Mouse (Mus musculus) stomach, embryonic 15.5 days (tissue): ENCODE measurements at regions not wholly inside any gene's neighbourhood (a gene's known extent, or its start where the extent isn't known, plus 50 kb on each side); places are given as distances from the start of the nearest gene placed in this dataset.

Source experiments
- ATAC-seq: fragments of 200-750 bp; cut with Nextera tagmentation; 2 replicates; pipeline ENCODE4 v1.8.0; 2017; ENCODE audit warnings: low read depth, moderate number of reproducible peaks, moderate TSS enrichment; ENCODE audit not compliant: insufficient read depth, low FRiP score
- H3K27ac ChIP-seq: fragments of 300-500 bp; sonication (generic); 2 replicates; pipeline ENCODE4 v1.5.1; 2015; ENCODE audit warnings: mild to moderate bottlenecking, inconsistent platforms
- H3K27me3 ChIP-seq: fragments of 300-500 bp; sonication (generic); replicated peaks from 2 replicates; pipeline ENCODE4 v1.6.1; 2015; ENCODE audit warnings: inconsistent platforms
- H3K36me3 ChIP-seq: fragments of 300-500 bp; sonication (generic); 2 replicates; pipeline ENCODE4 v1.6.1; 2015; ENCODE audit warnings: inconsistent platforms
- H3K4me1 ChIP-seq: fragments of 300-500 bp; sonication (generic); 2 replicates; pipeline ENCODE4 v1.6.1; 2015; ENCODE audit warnings: inconsistent platforms
- H3K4me2 ChIP-seq: fragments of 300-500 bp; sonication (generic); 2 replicates; pipeline ENCODE4 v1.6.1; 2015; ENCODE audit warnings: mild to moderate bottlenecking, inconsistent platforms
- H3K4me3 ChIP-seq: fragments of 300-500 bp; sonication (generic); replicated peaks from 2 replicates; pipeline ENCODE4 v1.5.1; 2015; ENCODE audit warnings: inconsistent platforms
- H3K9ac ChIP-seq: fragments of 300-500 bp; sonication (generic); 2 replicates; pipeline ENCODE4 v1.6.1; 2015; ENCODE audit warnings: inconsistent platforms
- H3K9me3 ChIP-seq: fragments of 300-500 bp; sonication (generic); 2 replicates; pipeline ENCODE4 v1.6.1; 2016; ENCODE audit warnings: inconsistent platforms
- WGBS: fragments of 180-500 bp; shearing (Covaris S2); methylation state at CpG from one replicate; pipeline ENCODE4 v1.1.7; 2015; 5-methylcytosine and 5-hydroxymethylcytosine counted together

DNA sequence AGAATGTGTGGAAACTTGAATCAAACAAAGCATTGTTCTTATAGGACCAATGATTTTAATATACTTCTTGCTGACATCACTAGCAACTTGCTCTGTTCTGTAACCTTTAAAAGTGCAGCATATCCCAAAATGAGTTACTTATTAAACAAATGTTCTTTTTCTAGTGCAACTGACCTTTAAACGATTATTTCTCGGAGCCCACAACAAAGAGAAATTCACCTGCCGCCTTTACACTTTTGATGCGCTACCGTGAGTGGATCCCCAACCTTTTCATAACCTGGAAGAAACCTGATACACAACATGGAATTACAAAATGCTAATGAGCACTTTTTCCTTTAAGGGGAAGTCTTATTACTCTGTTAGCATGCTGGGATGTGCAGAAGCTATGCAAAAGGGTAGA is 191.7 kb upstream of the Adgrl2 start:
- H3K4me2 ChIP-seq: no peak overlapping the region
- H3K27ac ChIP-seq: no peak overlapping the region

DNA sequence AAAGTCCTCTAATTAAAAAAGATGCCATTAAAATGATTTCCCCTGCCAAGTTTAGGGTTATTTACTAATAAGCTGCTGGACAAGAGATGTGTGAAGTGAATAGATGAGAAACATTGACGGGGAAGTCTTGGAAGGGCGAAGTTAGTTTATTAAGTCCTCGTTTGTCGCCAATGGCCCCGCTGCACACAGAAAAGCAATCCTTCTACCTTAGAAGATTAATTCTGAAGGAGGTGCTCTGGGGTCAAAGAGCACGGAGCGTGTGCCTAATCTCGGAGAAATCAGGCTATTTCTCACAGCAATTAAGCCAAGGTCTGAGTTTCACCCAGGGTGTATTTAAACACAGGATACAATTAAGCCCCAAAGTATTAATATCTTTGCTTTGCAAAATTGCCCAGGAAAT is 189.8 kb upstream of the Adgrl2 start:
- WGBS: 27% methylated on average over 8 of the region's 8 CpGs
- H3K9ac ChIP-seq: no peak overlapping the region
- ATAC-seq: no peak

More for the DNA sequence above, 191.7 kb upstream of the Adgrl2 start:
- WGBS: 74% methylated on average over 5 of the region's 5 CpGs
- H3K9ac ChIP-seq: no peak overlapping the region
- ATAC-seq: no peak
- no peaks in the 10 kb centered on the region for H3K36me3 ChIP-seq
- H3K27me3 ChIP-seq: no peaks in the 10 kb centered on the region
- H3K9me3 ChIP-seq: no peaks in the 10 kb centered on the region
- peaks cover 13% of the 10 kb centered on the region; the same call in 1 of the 2 replicates for H3K4me1 ChIP-seq
- H3K4me3 ChIP-seq: no peak overlapping the region

GRCm38 (mm10) chr3:149179486-149180116 is 189.2 kb upstream of the Adgrl2 start:
- Histone ChIP-seq H3K4me2 (peak overlapping the region; percentile 43), H3K9ac (no peak overlapping the region)
- 33% methylated on average over 11 of the region's 11 CpGs for WGBS

More for the DNA sequence above, 189.8 kb upstream of the Adgrl2 start:
- Histone ChIP-seq H3K4me3 (0 out of 2 replicates have a peak overlapping the region, but pooled peaks have one; percentile 6), H3K4me2 (peak overlapping the region; percentile 43), H3K4me1 (peaks cover 13% of the 10 kb centered on the region; the same call in 1 of the 2 replicates), H3K36me3 (no peaks in the 10 kb centered on the region), H3K27ac (peak overlapping the region; percentile 44; the same call in 1 of the 2 replicates), H3K27me3 (no peaks in the 10 kb centered on the region), H3K9me3 (no peaks in the 10 kb centered on the region)

GRCm38 (mm10) chr3:149178891-149179290 is 188.5 kb upstream of the Adgrl2 start:
- Histone ChIP-seq H3K4me1 (0 out of 2 replicates have a peak, but pooled peaks cover 8% of the 10 kb centered on the region), H3K27me3 (no peaks in the 10 kb centered on the region), H3K27ac (no peak overlapping the region), H3K36me3 (no peaks in the 10 kb centered on the region), H3K9ac (no peak overlapping the region), H3K4me3 (no peak overlapping the region), H3K9me3 (no peaks in the 10 kb centered on the region), H3K4me2 (no peak overlapping the region)
- ATAC-seq: no peak
- 91% methylated on average over 3 of the region's 3 CpGs for WGBS

More at GRCm38 (mm10) chr3:149179486-149180116, 189.2 kb upstream of the Adgrl2 start:
- H3K27ac ChIP-seq: peak overlapping the region; percentile 44; the same call in 1 of the 2 replicates
- no peaks in the 10 kb centered on the region for H3K27me3 ChIP-seq
- no peak overlapping the region for H3K4me3 ChIP-seq
- ATAC-seq: no peak
- no peaks in the 10 kb centered on the region for H3K9me3 ChIP-seq
- no peaks in the 10 kb centered on the region for H3K36me3 ChIP-seq
- H3K4me1 ChIP-seq: peaks cover 13% of the 10 kb centered on the region; the same call in 1 of the 2 replicates

DNA sequence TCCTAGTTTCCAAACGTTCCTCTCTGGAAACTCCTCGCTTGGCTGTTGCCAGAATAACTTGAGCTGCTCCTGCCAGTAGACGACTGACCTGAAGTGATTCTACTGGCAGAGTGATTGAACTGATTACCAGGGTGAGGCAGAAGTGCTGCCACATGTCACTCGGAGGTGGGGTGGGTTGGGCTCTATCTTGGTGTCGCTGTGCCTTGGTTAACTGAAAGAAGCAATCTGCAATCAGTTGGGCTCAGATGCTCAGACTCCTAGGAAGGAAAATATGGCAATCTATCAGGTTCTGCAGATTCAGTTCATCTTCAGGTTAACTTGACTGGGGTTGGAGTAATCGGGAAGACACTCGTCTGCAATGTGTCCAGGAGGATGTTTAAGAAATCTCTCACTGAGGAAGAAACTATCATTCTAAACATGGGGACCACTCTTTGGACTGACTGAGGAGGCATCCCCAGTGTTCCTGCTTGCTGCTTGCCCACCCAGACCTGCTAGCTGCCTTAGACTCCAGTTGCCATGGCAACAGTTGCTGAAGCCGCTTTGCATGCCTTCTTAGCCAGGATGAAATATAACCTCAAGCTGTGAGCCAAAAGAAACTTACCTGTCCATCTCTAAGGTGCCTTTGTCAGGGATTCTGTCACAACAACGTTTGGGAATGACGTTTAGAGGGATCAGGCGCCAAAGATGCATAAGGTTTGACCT is 184.5 kb upstream of the Adgrl2 start:
- Histone ChIP-seq H3K4me1 (0 out of 2 replicates have a peak, but pooled peaks cover 10% of the 10 kb centered on the region), H3K27me3 (no peaks in the 10 kb centered on the region), H3K27ac (no peak overlapping the region), H3K4me2 (no peak overlapping the region), H3K9ac (no peak overlapping the region), H3K36me3 (no peaks in the 10 kb centered on the region), H3K9me3 (no peaks in the 10 kb centered on the region), H3K4me3 (no peak overlapping the region)
- 63% methylated on average over 11 of the region's 11 CpGs for WGBS
- no peak for ATAC-seq

- Histone ChIP-seq H3K9me3 (no peaks in the 10 kb centered on the region), H3K36me3 (no peaks in the 10 kb centered on the region), H3K4me2 (peak overlapping the region; percentile 25), H3K27ac (no peak overlapping the region), H3K4me1 (0 out of 2 replicates have a peak, but pooled peaks cover 6% of the 10 kb centered on the region), H3K9ac (no peak overlapping the region), H3K27me3 (no peaks in the 10 kb centered on the region), H3K4me3 (no peak overlapping the region)
- no peak for ATAC-seq
- WGBS: 37% methylated on average over 10 of the region's 10 CpGs
These were observed 183.2 kb upstream of the Adgrl2 start for GRCm38 (mm10) chr3:149173537-149173936.

- ATAC-seq: no peak
- H3K4me1 ChIP-seq: 0 out of 2 replicates have a peak, but pooled peaks cover 6% of the 10 kb centered on the region
- 54% methylated on average over 4 of the region's 4 CpGs for WGBS
These were observed 181.4 kb upstream of the Adgrl2 start for GRCm38 (mm10) chr3:149171766-149172165.

GRCm38 (mm10) chr3:149170191-149170590 is 179.8 kb upstream of the Adgrl2 start:
- Histone ChIP-seq H3K9ac (no peak overlapping the region), H3K27me3 (no peaks in the 10 kb centered on the region), H3K36me3 (no peaks in the 10 kb centered on the region), H3K27ac (no peak overlapping the region), H3K4me2 (no peak overlapping the region), H3K4me3 (no peak overlapping the region), H3K9me3 (no peaks in the 10 kb centered on the region), H3K4me1 (0 out of 2 replicates have a peak, but pooled peaks cover 6% of the 10 kb centered on the region)
- ATAC-seq: 0 out of 2 replicates have a peak, but pooled peaks have one; percentile 33
- WGBS: 74% methylated on average over 7 of the region's 7 CpGs

More at GRCm38 (mm10) chr3:149171766-149172165, 181.4 kb upstream of the Adgrl2 start:
- Histone ChIP-seq H3K4me3 (no peak overlapping the region), H3K27me3 (no peaks in the 10 kb centered on the region), H3K4me2 (no peak overlapping the region), H3K9ac (no peak overlapping the region), H3K27ac (no peak overlapping the region), H3K36me3 (no peaks in the 10 kb centered on the region), H3K9me3 (no peaks in the 10 kb centered on the region)

- H3K27me3 ChIP-seq: no peaks in the 10 kb centered on the region
- no peaks in the 10 kb centered on the region for H3K9me3 ChIP-seq
- 55% methylated on average over 12 of the region's 12 CpGs for WGBS
- no peak overlapping the region for H3K27ac ChIP-seq
- no peak overlapping the region for H3K9ac ChIP-seq
- 0 out of 2 replicates have a peak, but pooled peaks have one; percentile 11 for ATAC-seq
- 0 out of 2 replicates have a peak, but pooled peaks cover 6% of the 10 kb centered on the region for H3K4me1 ChIP-seq
- no peak overlapping the region for H3K4me2 ChIP-seq
- no peaks in the 10 kb centered on the region for H3K36me3 ChIP-seq
- no peak overlapping the region for H3K4me3 ChIP-seq
These were observed 179.1 kb upstream of the Adgrl2 start for GRCm38 (mm10) chr3:149169442-149169841.

DNA sequence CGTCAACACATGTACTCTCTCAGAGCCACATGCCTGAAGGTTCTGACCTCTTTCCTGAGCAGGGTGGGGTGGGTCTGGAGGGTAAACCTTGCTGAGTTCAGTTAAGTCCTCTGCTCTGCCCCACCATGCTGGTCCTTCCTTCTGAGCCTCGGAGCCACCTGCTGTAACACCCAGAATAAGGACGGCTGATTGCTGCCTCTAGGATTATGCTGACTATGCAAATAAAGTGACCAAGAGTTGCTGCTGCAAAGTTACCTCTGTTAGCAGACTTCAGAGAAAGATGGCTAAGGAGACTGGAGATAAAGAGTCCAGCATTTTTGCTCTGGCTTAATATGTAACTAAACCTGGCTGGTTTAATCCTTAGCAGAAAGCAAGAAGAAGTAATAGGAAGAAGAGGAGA is 177.6 kb upstream of the Adgrl2 start:
- ATAC-seq: no peak
- Histone ChIP-seq H3K4me3 (no peak overlapping the region), H3K9ac (no peak overlapping the region), H3K36me3 (no peaks in the 10 kb centered on the region), H3K4me2 (no peak overlapping the region), H3K4me1 (no peaks in the 10 kb centered on the region), H3K9me3 (no peaks in the 10 kb centered on the region), H3K27ac (no peak overlapping the region), H3K27me3 (no peaks in the 10 kb centered on the region)
- WGBS: 66% methylated on average over 3 of the region's 3 CpGs

- no peak overlapping the region for H3K9ac ChIP-seq
- no peaks in the 10 kb centered on the region for H3K9me3 ChIP-seq
- no peak overlapping the region for H3K4me2 ChIP-seq
- no peaks in the 10 kb centered on the region for H3K27me3 ChIP-seq
- H3K4me3 ChIP-seq: no peak overlapping the region
- H3K36me3 ChIP-seq: no peaks in the 10 kb centered on the region
- 66% methylated on average over 4 of the region's 4 CpGs for WGBS
- H3K27ac ChIP-seq: no peak overlapping the region
- H3K4me1 ChIP-seq: no peaks in the 10 kb centered on the region
- no peak for ATAC-seq
These were observed 174.4 kb upstream of the Adgrl2 start for GRCm38 (mm10) chr3:149164804-149165203.

DNA sequence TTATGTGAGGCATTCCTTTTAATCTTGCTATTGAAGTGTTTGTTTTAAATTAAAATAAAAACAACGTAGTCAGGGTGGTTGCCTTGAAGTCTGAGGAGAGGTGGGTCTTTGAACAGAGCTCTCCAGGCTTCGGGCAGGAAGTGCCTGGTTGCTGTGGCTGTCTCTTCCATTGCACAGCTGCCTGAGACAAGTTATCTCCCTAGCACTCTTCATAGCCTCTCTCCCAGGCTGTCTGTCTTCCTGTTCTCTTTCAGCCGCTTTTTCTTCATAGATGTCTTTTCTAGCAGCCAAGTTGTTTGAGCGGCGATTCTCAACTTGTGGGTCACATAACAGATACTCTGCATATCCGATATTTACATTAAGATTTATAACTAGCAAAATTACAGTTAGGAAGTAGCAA is 173.2 kb upstream of the Adgrl2 start:
- H3K4me3 ChIP-seq: no peak overlapping the region
- no peak overlapping the region for H3K27ac ChIP-seq
- H3K36me3 ChIP-seq: no peaks in the 10 kb centered on the region
- no peak for ATAC-seq
- no peak overlapping the region for H3K4me2 ChIP-seq
- H3K4me1 ChIP-seq: no peaks in the 10 kb centered on the region
- H3K9ac ChIP-seq: no peak overlapping the region
- no peaks in the 10 kb centered on the region for H3K9me3 ChIP-seq
- WGBS: 59% methylated on average over 6 of the region's 6 CpGs
- H3K27me3 ChIP-seq: no peaks in the 10 kb centered on the region
